Mouse (Mus musculus) MEL (cell line): ENCODE results near the gene Filip1l. TPM values are rescaled to one million over a fixed set of nuclear protein-coding genes. Genes with fewer than 3 reads are reported as not detected.

Experiments
- DNase-seq: peaks from one replicate; pipeline ENCODE4 v3.0.0; 2011; ENCODE audit warnings: low read depth, low spot score
- H3K27ac ChIP-seq: 2 replicates; pipeline ENCODE4 v1.5.1; 2012; ENCODE audit warnings: low read depth, mild to moderate bottlenecking, control low read depth, low read length, moderate library complexity; ENCODE audit not compliant: control insufficient read depth
- H3K27me3 ChIP-seq, 2 experiments: fragments of 150-350 bp in 1 of 2; sonication (generic) in 1 of 2; 2 replicates each; pipeline ENCODE4 v1.6.1; 2012; ENCODE audit warnings: low read length in 2 of 2, mild to moderate bottlenecking in 2 of 2, improper control_type of control experiment in 1 of 2, moderate library complexity in 1 of 2; ENCODE audit not compliant: insufficient read depth in 2 of 2, control insufficient read depth in 1 of 2
- H3K36me3 ChIP-seq, 2 experiments: 2 replicates each; pipeline ENCODE4 v1.6.1; 2012 to 2014; ENCODE audit warnings: low read length in 2 of 2, improper control_type of control experiment in 1 of 2, inconsistent platforms in 1 of 2, mild to moderate bottlenecking in 1 of 2; ENCODE audit not compliant: insufficient read depth in 2 of 2, control insufficient read depth in 1 of 2
- H3K4me1 ChIP-seq, 2 experiments: fragments of 150-350 bp in 1 of 2; sonication (generic) in 1 of 2; 2 replicates each; pipeline ENCODE4 v1.6.1; 2012; ENCODE audit warnings: low read length in 2 of 2, improper control_type of control experiment in 1 of 2, mild to moderate bottlenecking in 1 of 2; ENCODE audit not compliant: insufficient read depth in 2 of 2, control insufficient read depth in 1 of 2
- H3K4me3 ChIP-seq, 2 experiments: fragments of 150-350 bp in 1 of 2; sonication (generic) in 1 of 2; 2 replicates each; pipeline ENCODE4 v1.5.1; 2012; ENCODE audit warnings: low read depth in 2 of 2, low read length in 2 of 2, mild to moderate bottlenecking in 2 of 2, moderate library complexity in 2 of 2, control low read depth in 1 of 2, improper control_type of control experiment in 1 of 2; ENCODE audit not compliant: control insufficient read depth in 1 of 2, insufficient read depth in 1 of 2
- H3K79me2 ChIP-seq: 2 replicates; pipeline ENCODE4 v1.6.1; 2012; ENCODE audit warnings: mild to moderate bottlenecking, low read length, moderate library complexity; ENCODE audit not compliant: control insufficient read depth, poor library complexity, insufficient read depth
- H3K9ac ChIP-seq: 2 replicates; pipeline ENCODE4 v1.6.1; 2012; ENCODE audit warnings: low read depth, mild to moderate bottlenecking, control low read depth, low read length, moderate library complexity; ENCODE audit not compliant: control insufficient read depth, poor library complexity, severe bottlenecking
- H3K9me3 ChIP-seq: fragments of 150-350 bp; sonication (generic); replicated peaks from 2 replicates; pipeline ENCODE4 v1.6.1; 2012; ENCODE audit warnings: mild to moderate bottlenecking, low read length, improper control_type of control experiment, moderate library complexity; ENCODE audit not compliant: insufficient read depth
- GATA1 ChIP-seq: IDR thresholded peaks from 2 replicates; pipeline ENCODE4 v1.6.1; 2011; ENCODE audit warnings: low read depth, low read length, improper control_type of control experiment
- HCFC1 ChIP-seq: IDR thresholded peaks from 2 replicates; pipeline ENCODE4 v1.6.1; 2012; ENCODE audit warnings: low read depth, mild to moderate bottlenecking, inconsistent platforms, low read length, improper control_type of control experiment, moderate library complexity
- MAZ ChIP-seq: IDR thresholded peaks from 2 replicates; pipeline ENCODE4 v1.6.1; 2012; ENCODE audit warnings: low read depth, mild to moderate bottlenecking, inconsistent platforms, low read length, improper control_type of control experiment
- MEF2A ChIP-seq: IDR thresholded peaks from 2 replicates; pipeline ENCODE4 v1.6.1; 2014; ENCODE audit warnings: low read depth, mild to moderate bottlenecking, inconsistent platforms, low read length, improper control_type of control experiment; ENCODE audit not compliant: poor library complexity, insufficient replicate concordance, severe bottlenecking; ENCODE audit errors: extremely low read depth
- NRF1 ChIP-seq: IDR thresholded peaks from 2 replicates; pipeline ENCODE4 v1.6.1; 2014; ENCODE audit warnings: low read depth, mild to moderate bottlenecking, inconsistent platforms, low read length, improper control_type of control experiment, moderate library complexity; ENCODE audit not compliant: poor library complexity, insufficient read depth, severe bottlenecking
- POLR2A ChIP-seq, 2 experiments: IDR thresholded peaks; 2 replicates each; pipeline ENCODE4 v1.6.1; 2011 to 2012; ENCODE audit warnings: low read length in 2 of 2, mild to moderate bottlenecking in 2 of 2, control low read depth in 1 of 2, improper control_type of control experiment in 1 of 2, low read depth in 1 of 2, moderate library complexity in 1 of 2; ENCODE audit not compliant: control insufficient read depth in 1 of 2, insufficient read depth in 1 of 2, poor library complexity in 1 of 2
- RAD21 ChIP-seq: IDR thresholded peaks from 2 replicates; pipeline ENCODE4 v1.6.1; 2011; ENCODE audit warnings: mild to moderate bottlenecking, low read depth, low read length, improper control_type of control experiment
- RCOR1 ChIP-seq: IDR thresholded peaks from 2 replicates; pipeline ENCODE4 v1.6.1; 2012; ENCODE audit warnings: low read depth, mild to moderate bottlenecking, inconsistent platforms, low read length, improper control_type of control experiment
- TAL1 ChIP-seq: IDR thresholded peaks from 2 replicates; pipeline ENCODE4 v1.6.1; 2012; ENCODE audit warnings: mild to moderate bottlenecking, inconsistent platforms, low read length, moderate library complexity, mixed read lengths
- TCF12 ChIP-seq: IDR thresholded peaks from 2 replicates; pipeline ENCODE4 v1.6.1; 2014; ENCODE audit warnings: low read depth, mild to moderate bottlenecking, inconsistent platforms, low read length, improper control_type of control experiment, moderate library complexity
- UBTF ChIP-seq: IDR thresholded peaks from 2 replicates; pipeline ENCODE4 v1.6.1; 2012; ENCODE audit warnings: low read depth, mild to moderate bottlenecking, inconsistent platforms, low read length, improper control_type of control experiment, moderate library complexity, borderline replicate concordance; ENCODE audit not compliant: insufficient read depth
- USF1 ChIP-seq: IDR thresholded peaks from 2 replicates; pipeline ENCODE4 v1.6.1; 2014; ENCODE audit warnings: low read depth, mild to moderate bottlenecking, inconsistent platforms, low read length, improper control_type of control experiment, moderate library complexity
- USF2 ChIP-seq, 2 experiments: IDR thresholded peaks; 2 replicates each; pipeline ENCODE4 v1.6.1; 2011 to 2012; ENCODE audit warnings: improper control_type of control experiment in 2 of 2, low read length in 2 of 2, borderline replicate concordance in 1 of 2, inconsistent platforms in 1 of 2, low read depth in 1 of 2, mild to moderate bottlenecking in 1 of 2; ENCODE audit not compliant: insufficient read depth in 1 of 2
- ZC3H11A ChIP-seq: IDR thresholded peaks from 2 replicates; pipeline ENCODE4 v1.6.1; 2012; ENCODE audit warnings: low read depth, mild to moderate bottlenecking, inconsistent platforms, low read length, improper control_type of control experiment
- polyA plus RNA-seq, 2 experiments: library from polyadenylated mRNA; stranded (reverse) in 1 of 2; unstranded in 1 of 2; fragments of >175 nt in 1 of 2; fragments of >200 nt in 1 of 2; gene quantifications; 2 replicates each; pipeline versions ENCODE4 v1.2.1 to v1.2.4; 2012; ENCODE audit warnings: low replicate concordance in 2 of 2, low read depth in 1 of 2; ENCODE audit not compliant: insufficient read length in 2 of 2, insufficient read depth in 1 of 2, missing spikeins in 1 of 2
- total RNA-seq: library from RNA; depleted of rRNA; stranded (reverse); fragments of 300-350 nt; gene quantifications from 2 replicates; pipeline ENCODE4 v1.2.3, GENCODE M21; 2012

The Filip1l gene
- total and polyA plus RNA-seq, 3 experiments: 0.27 to 1.8 TPM; not detected in 1

DNA sequence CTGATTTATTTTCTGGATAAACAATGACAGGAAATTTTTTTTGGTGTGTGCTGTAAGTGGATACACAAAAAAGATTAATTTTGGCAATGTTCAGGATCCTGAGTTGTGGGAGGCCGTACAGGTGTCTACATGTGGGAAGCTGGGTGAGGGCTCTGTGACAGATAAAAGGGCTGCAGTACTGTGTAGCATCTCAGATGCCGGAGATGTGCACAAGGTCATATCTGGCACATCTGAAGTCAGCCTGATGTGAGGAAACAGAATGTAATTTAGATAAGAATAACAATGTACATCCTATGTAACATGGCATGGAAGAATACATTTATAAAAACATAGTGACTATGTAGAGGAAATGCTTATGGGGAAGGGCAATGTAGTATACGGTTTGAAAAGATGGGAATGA, 39.4 kb upstream of the Filip1l start (continued):
- TF ChIP-seq TAL1 (0 out of 2 replicates have a peak, but pooled peaks have one; percentile 5), NRF1 (no peak), RAD21 (no peak), RCOR1 (no peak)

DNA sequence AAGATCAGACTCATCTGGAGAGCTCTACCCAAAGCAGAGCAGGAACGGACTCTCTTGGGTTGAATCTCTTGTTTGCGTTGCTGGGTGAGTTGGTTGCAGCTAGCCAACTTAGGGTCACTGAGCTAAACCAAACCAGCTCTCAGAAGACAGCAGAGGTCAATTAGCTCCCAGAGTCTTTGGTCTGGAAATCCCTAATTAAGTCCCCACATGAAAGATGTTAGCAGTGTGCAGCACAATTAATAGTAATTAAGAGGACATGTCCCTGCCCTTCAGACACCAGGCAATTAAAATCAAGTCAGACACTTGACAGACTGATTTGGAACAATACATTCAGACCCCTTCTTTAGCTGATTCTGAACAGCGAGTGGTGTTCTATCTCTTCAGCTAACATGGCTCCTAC, 38.7 kb upstream of the Filip1l start:
- peaks cover 6 to 7% of the 10 kb centered on the region in 2 experiments; a peak in 3 of 4 replicates for H3K4me1 ChIP-seq
- no peak for DNase-seq
- TF ChIP-seq GATA1 (no peak), UBTF (no peak), NRF1 (no peak), ZC3H11A (no peak)
- TF ChIP-seq, all 39 proteins: peak for 0
- H3K36me3 ChIP-seq: peaks cover 0 to 12% of the 10 kb centered on the region in 2 experiments; a peak in 3 of 4 replicates
- no peaks in the 10 kb centered on the region for H3K79me2 ChIP-seq
- H3K4me3 ChIP-seq: no peak overlapping the region
- no peaks in the 10 kb centered on the region for H3K9me3 ChIP-seq
- no peaks in the 10 kb centered on the region for H3K27me3 ChIP-seq
- no peak overlapping the region for H3K9ac ChIP-seq
- no peak overlapping the region for H3K27ac ChIP-seq

DNA sequence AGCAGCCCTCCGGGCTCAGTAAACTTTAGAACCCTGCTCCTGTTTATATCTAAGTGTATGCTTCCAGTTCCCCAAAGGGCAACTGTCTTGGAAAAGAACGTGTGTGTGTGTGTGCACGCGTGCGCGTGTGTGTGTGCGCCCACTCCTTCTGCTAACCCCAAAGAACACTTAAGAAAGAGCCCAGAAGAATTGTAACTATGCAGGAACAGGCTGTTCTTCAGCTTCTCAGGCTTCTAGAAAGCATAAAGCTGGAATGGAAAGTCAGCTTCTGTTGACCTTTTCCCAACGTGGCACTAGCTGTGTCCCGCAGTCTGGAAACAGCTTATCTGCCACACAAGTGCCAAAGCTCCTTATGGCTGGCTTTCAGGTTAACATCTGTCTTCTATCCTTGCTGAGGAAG, 37.9 kb upstream of the Filip1l start:
- Histone ChIP-seq H3K27ac (no peak overlapping the region), H3K9ac (no peak overlapping the region), H3K36me3 (peaks cover 0 to 14% of the 10 kb centered on the region in 2 experiments; a peak in 3 of 4 replicates), H3K4me1 (peaks cover 7 to 11% of the 10 kb centered on the region in 2 experiments; a peak in 3 of 4 replicates), H3K9me3 (no peaks in the 10 kb centered on the region), H3K79me2 (no peaks in the 10 kb centered on the region), H3K4me3 (no peak overlapping the region), H3K27me3 (no peaks in the 10 kb centered on the region)
- no peak for TF ChIP-seq USF1
- no peak for TF ChIP-seq POLR2A (IDR thresholded peaks at IDR 0.05; ENCODE audit: control insufficient read depth in 1 of 2, insufficient read depth in 1 of 2, low read depth in 1 of 2, low read length in 2 of 2, poor library complexity in 1 of 2)
- TF ChIP-seq HCFC1: no peak
- no peak for TF ChIP-seq USF2 (IDR thresholded peaks at IDR 0.05; ENCODE audit: borderline replicate concordance in 1 of 2, insufficient read depth in 1 of 2, low read depth in 1 of 2, low read length in 2 of 2)
- no peak for TF ChIP-seq TCF12
- no peak for TF ChIP-seq TAL1
- TF ChIP-seq MAZ: no peak
- TF ChIP-seq GATA1: no peak
- TF ChIP-seq MEF2A: no peak
- no peak for DNase-seq
